Mouse (Mus musculus) thymus, postnatal 14 days (tissue): ENCODE results near the gene Dcxr.
"Not testable (repeated sequence)": the region's sequence is repeated elsewhere in the genome, so short reads cannot be mapped to it uniquely, and the experiment has no call there.

Experiments used
- DNase-seq: peaks from one replicate; pipeline ENCODE4 v3.0.0; 2021

The Dcxr gene

DNA sequence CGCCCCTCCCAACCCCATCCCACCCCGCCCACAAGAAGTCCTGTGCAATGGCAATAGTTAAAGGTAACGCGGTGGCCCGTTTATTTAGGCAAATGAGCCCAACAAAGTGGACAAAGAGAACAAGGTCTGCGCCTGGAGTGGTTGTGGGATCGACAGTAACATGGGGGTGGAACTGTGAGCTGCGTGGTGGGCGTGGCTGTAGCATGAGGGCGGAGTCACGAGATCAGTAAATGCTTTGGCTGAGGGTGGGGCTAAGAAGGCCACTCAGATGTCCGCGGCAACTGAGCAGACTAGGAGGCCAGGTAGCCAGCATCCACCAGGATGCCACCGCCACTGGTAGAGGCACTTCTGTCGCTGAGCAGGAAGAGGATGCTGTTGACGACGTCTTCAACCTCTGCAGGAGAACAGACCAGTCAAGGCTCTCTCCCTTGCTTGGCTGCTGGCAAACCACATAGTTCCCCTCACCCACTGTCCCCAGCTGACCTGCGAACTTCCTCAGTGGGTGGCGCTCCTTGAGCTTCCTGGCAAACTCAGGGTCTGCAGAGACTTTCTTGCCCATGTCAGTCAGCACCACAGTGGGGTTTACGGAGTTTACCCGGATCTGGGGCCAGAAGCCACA lies 2.5 kb upstream of the Dcxr start:
- DNase-seq, result not testable (repeated sequence)

DNA sequence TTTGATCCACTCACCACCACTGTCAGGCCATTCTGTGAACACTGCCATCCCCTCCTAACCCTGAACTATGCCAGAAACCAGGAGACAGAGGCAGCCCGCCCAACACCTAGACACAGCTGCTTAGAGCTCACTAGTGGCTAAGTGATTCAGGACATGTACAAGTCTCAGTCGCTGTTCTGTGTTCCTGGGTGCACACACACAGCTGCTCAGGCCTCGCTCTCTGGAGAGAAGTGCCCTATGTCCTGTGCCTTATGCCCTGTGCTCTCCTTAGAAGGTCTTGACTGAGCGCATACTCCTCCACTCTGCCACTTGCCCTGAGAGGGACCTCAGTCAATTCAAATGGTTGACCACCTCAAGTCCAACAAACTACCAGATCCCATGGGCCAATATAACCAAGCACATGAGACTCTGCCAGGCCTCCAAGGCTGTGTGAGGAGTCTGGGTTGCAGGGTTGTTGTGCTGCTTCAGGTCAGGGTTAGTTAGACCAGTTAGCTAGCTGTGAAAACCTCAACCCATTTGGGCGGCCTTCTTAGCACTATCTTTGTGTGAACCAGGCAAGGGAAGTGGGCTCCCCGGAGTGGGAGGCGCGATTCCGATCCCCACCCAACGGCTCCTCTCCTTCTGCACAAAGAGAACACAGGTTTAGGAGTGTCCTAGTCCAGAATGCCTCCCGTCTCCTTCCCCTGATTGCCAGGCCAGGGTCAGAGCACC lies 1.6 kb upstream of the Dcxr start:
- no peak for DNase-seq

DNA sequence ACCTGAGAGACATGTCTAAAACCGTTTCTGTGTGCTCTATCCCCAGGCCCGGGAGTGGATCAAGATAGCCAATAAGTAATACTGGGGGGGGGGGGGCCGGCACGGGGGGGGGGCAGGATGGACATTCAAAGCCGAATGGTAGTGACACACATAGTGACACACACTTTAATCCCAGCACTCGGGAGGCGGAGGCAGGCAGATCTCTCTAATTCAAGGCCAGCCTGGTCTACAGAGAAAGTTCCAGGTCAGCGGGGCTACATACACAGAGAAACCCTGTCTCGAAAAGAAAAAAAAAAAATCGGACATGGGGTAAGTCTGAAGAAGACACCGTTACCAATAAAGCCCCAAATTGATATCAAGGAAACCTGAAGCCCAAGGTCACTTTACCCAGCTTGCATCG lies 483 bp upstream of the Dcxr start:
- no peak for DNase-seq

DNA sequence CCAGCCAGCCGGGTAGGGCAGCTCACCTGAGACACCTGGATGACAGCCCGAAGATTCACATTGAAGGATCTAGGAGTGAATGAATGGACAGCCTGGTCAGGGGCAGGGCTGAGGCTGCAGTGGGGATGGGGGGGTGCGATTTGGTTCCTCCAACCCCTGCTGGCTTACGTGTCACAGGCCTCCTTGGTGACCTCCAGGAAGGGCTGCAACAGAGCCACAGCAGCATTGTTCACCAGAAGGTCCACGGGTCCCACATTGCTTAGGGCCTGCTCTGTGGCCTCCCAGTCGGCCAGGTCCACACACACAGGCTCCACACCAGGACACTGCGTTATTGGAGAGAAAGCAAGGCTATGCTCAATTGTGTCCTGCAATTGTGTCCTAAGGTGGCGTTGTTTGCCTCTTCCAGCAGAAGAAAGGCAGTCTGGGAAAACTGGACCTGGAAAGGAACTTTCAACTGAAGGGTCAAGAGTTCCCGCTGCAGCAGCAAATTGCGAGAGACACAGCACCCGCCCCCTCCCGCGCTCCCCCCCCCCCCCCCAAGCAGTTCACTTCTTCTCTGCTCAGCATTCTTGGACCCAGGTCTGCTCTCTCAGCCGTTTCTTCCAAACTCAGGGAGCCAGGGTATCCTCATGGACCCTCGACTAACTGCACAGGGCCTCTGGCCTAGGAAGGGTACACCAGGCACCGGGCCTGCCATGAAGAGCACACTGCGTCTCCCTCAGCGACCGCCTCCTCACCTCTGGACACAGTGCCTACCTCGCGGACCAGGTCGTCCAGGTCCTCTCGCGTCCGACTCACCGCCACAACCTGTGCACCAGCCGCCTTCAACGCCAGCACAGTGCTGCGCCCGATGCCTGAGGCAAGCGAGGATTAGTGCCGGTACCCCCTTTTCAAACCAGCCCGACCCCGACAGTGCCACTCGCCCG lies 575 bp downstream of the Dcxr start:
- DNase-seq, result no peak

DNA sequence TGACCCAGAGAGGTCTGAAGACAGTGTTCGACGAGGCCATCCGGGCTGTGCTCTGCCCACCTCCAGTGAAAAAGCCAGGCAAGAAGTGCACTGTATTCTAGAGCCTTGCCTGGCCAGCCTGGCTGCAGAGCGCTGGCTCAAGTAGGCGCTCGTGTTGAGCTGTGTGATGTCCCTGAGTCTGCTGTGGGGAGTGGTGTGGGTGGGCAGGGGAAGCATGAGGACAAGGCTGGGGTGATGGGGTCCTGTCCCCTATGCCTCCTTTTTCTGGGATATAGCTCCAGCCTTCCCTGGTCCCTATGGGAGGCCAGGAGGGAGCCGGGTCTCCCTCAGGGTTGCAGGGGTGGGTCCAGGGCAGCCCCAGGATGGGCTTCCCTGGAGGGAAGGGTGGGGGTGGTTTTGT lies 3.6 kb downstream of the Dcxr start:
- DNase-seq, result no peak

DNA sequence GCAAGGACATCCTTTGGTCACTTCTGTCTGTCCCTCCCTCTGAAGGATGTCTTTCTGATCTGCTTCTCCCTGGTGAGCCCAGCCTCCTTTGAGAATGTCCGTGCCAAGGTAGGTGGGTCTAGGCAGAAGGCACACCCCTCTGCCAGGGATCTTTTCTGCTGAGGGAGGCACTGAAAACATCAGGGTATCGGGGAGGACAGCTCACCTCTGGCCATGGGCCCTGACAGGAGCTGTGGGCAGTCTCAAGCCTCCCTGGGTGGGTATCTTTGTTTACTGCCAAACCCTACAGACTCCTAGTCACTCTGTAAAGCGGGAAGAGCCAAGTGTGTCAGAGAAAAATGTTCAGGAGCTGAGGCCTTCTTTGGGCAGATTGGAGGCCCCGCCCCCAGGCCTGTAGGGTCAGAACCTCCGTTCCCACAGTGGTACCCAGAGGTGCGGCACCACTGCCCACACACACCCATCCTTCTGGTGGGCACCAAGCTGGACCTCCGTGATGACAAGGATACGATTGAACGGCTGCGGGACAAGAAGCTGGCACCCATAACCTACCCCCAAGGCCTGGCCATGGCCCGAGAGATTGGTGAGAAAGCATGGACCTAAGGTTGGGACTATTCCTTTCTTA lies 4.2 kb downstream of the Dcxr start:
- DNase-seq, result no peak

DNA sequence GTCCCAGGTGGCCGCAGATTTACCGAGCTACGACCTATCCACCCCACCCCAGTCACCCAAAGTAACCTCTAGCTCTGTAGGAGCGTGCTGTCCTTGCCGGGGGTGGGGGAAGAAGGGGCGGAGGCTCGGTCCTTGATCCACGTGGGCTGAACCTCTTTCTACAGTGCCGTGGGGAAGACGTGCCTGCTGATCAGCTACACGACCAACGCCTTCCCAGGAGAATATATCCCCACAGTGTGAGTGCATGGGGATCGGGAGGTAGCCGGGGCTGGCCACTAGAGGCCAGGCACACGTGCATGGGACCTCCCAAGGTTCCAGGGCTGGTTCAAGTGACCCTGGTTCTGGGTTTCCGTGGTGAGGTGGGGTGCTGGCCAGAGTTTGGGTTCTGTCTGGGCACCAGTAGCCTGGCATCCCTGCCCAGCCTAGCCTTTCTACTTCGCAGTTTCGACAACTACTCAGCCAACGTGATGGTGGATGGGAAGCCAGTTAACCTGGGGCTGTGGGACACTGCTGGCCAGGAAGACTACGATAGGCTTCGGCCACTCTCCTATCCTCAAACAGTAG lies 4.9 kb downstream of the Dcxr start:
- DNase-seq, result no peak

DNA sequence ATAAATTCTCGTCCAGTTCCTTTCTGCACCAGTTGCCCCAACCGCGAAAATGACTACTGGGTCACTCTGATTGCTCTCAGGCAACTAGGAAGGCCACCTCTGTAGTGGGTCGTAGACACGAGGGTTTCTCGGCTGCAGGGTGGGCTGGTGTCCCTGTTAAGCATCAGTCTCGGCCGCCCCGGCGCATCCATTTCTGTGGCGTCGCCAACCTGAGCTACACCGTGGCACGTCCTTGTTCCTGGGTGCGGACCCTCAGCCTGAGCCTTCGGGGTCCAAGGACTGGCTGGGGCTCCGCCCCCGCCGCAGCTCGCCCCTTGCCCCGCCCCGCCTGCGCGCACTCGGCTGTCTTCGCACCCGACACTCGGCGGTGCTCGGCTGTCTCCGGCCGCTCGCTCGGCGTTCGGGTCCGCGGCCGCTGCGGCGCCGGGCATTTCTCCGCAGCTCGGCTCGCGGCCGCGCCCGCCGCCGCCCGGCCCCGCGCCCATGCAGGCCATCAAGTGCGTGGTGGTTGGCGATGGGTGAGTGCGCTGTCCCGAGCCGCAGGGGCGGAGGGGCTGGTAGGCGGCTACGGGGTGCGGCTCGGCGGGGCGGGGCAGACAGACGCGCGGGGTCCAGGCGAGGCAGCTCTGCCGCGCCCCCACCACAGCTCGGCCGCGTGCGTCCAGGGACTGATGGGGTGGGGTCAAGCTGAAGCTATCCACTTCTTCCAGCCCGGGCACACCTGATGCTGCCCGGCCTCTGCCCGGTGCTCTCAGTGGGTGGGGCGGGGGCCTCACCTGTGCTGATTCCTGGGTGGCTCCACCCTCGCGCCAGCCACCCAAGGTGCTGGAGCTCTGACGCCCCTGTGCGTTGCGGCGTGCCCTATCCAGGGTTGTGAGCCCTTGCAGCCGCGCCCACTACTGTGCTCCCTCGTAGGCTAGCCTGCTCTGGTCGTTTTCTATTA lies 5.7 kb downstream of the Dcxr start, which contains the start of gene Rac3:
Gene Rac3 (plus strand): TSS at position 347 of the 943 bp plus-strand sequence.
- peak; percentile 71 for DNase-seq

DNA sequence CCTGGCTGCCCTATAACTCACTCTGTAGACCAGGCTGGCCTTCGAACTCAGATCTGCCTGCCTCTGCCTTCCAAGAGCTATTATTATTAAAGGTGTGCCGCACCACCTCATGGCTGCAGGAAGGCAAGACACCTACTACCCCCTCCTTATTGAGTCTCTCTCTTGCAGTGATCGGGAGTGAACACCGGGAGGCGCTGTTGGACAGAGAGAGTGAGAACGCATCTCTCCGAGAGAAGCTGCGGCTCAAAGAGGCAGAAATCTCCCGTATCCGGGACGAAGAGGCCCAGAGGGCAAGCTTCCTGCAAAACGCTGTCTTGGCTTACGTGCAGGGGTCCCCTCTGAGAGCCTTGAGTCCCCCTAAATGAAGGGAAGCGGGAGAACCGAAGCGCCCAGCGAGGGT lies 6.6 kb downstream of the Dcxr start:
- DNase-seq, result peak; percentile 94

DNA sequence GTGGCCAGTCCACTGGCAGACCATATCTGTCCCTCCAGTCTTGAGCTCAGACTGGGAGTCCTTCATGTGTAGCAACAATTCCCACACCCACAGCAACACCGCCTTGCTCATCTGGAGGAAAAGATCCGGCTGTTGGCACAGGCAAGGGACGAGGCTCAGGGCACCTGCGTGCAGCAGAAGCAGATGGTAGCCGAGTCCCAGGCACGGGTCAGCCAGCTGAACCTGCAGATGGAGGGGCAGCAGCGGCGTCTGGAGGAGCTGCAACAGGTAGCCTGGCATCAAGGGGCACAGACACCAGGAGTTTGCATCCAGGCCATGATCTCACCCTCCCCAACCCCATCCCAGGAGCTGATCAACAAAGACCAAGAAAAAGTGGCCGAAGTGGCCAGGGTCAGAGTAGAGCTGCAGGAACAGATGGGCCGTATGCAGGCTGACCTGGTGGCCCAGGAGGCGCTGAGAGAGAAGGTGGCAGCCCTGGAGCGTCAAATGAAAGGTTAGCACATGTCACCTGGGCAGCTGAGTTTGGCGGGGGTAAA lies 7.2 kb downstream of the Dcxr start:
- no peak for DNase-seq

DNA sequence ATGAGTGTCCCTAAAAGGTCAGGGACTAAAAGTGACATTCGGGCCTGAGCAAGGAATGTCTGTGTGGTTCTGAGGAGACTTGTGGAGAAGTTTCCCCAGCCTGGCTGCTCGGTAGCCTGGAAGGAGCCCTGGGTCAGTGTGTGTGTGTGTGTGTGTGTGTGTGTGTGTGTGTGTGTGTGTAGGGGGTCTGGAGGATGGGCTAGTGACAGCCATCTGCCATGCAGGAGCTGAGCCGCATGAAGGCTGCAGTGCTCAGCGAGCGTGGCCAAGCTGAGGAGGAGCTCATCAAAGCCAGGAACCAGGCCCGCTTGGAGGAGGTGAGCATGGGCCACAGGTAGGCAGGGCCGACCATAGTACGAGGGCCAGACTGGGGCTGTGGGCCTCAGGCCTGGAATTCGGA lies 7.8 kb downstream of the Dcxr start:
- DNase-seq, result no peak

DNA sequence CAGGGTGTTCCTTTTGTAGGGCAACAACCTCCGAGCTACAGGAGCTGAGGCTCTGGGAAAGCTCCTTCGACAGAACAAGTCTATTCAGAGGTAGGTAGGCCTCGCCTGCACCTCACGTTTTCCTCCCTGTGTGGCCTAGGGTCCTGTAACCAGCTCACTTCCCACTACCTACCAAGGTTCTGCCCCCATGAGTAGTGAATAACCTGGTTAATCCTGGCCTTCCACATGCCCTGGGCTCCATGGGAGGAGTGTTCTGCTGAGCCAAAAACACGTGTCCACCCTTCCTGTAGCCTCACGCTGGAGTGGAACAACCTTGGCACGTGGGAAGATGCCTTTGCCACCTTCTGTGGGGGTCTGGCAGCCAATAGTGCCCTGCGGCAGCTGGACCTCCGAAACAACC lies 11.9 kb downstream of the Dcxr start:
- no peak for DNase-seq

DNA sequence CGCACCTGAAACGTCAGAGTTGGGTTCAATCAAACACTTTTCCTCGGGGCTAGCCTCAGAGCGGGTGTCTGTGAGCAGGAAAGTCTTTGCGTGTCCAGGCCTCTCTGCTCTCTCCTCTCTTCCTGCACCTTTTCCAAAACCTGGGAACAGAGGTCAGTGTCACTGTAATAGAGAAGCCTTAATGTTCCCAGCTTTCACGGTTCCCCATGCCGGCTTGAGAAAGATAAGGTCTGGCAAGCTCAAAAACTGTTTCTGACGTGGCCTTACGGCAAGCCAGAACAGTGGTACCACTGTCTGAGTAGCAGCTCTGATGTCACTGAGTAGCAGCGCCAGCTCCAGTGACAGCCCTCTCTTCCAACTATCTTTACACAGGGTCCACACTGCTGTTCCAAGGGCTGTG lies 12.5 kb downstream of the Dcxr start:
- no peak for DNase-seq

DNA sequence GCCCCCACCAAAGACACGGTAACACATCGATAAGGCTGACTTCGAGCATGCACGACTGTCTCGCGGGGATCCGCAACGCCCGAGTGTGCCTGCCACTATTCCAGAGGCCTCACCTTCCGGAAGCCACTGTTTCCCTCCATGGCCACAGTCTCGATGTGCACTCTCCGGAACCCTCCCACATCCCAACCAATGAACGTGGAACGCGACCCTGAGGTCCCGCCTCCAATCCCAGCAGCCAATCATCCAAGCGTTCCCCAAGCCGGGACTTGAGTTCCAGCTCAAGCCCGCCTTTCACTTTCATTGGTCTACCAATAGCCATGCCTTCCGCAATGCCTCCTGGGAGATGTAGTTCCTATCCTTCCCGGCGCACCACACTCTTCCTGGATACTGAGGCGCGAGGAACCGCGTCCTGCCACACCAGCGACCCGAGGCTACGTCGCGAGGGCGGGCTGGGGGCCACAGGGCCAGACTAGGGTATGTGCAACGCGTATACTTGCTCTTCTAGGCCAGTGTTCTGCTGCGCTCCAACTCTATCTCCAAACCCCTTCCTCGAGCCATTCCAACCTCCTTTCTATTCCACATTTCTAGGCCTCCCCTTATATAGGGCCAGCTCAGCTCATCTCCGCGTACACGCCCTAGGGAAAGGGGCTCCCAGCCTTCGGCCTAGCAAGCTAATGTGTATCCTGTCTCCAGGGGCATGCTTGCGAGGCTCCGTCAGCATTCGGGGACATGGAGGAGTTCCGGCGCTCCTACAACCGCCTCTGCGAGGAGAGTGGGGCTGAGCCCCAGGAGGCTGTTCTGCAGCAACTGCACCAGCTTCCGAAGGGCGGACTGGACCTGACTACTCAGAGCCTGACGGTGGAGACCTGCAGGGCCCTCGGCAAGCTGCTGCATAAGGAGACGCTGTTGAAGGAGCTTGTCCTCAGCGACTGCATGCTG lies 13.2 kb downstream of the Dcxr start, which contains the start of the genes Cenpx and Lrrc45:
Gene Cenpx (minus strand): TSS at position 159 of the 939 bp plus-strand sequence.
Gene Lrrc45 (plus strand): TSS at position 346 of the 939 bp plus-strand sequence.
- peak; percentile 97 for DNase-seq

DNA sequence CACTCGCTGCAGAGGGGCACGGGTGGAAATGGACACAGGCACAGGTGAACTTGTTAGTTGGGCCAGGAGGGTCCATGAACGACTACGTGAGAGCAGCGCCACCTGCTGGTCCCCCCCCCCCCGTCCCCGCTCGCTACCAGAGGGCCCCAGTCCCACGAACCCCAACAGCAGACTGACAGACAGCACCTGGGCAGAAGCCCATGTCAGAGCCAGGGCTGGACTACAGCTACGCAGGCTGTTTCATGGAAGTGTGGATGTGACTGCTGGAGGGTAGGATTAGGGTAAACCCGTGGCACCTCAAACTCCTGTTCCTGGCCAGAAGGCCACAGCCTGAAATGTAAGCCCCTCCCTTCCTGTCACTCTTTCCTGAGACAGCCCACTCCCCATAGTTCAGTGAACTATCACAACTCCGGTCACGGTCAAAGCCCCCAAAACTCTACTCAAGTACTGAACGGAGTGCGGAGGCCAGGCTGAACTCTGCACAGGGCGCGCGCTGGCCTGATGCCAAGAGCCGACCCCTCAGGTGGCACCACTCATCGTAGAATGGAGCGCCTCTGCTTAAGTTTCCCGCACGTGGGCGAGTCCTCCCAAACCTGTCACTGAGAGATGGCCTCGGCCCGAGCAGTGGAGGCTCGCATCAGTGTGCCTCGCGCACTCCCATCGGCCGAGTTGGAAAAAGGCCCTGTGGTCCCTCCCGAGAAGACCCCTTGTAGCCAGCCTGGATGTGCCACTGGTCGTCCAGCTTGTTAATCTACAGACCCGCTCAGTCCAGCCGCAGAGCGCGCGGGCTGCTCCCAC lies 14.1 kb downstream of the Dcxr start:
- DNase-seq, result peak; percentile 73

DNA sequence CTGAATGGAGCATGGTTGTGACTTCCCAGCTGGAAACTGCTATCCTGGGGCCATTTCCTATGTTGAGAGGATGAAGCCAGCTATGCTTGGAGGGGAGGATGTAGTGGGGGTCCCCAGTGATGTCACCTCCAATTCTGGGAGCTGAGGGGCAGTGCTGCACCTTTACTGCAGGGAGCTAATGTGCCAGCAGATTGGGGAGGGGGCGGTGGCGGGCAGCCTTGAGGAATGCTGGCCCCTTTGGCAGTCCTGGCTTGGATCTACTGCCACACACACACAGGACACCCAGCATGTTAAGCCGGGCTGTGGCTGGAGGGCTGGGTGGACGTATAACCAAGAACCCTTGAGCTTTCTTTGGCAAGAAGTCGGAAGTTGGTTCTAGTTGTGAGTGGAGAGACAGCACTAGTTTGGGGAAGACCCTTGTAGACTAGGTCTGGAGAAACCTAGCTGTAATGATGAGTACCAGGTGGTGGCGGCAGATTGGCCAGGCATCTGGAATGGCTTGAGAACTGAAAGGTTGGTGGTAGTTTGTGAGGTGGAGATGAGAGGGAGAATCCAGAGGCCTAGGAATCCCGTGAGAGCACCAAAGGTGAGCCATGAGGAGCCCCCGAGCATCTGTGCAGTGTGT lies 15.0 kb downstream of the Dcxr start:
- DNase-seq, result no peak

DNA sequence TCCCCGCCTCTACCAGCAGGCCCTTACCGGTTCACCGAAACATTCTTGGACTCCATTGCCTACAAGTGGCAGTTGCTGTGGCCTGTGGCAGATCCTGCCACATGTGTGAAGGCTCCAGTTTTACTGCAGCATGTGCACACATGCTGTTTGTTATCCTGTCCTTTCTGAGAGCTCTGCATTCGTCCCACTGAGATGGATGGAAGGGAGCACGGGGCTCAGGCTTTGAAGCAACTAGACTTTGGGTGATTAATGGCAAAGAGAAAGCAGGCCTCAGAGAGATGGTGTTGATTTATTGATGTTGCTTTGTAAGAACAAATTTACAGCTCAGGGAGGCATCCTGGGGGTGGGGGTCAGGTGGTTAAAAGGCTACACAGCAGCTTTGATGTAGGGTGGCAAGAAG lies 16.4 kb downstream of the Dcxr start:
- DNase-seq, result no peak

DNA sequence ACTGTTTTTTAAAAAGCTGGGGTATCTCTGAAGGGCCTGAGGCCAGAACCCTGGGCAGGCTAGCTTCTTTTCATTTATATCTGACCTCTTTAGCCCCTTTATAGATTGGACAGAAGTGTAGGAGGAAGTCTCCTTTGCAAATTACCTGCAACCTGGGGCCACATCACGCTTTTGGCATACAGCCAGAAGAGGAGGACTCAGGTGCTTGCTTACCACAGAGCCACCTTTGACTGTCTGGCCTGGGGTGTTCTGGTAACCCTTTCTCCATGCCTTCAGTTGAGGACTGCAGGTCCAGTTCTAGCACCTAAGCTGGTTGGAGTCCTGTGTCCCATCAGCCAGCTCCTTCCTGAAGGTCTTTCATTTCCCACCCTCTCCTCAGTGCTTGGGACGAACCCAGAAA lies 17.5 kb downstream of the Dcxr start:
- DNase-seq, result no peak

DNA sequence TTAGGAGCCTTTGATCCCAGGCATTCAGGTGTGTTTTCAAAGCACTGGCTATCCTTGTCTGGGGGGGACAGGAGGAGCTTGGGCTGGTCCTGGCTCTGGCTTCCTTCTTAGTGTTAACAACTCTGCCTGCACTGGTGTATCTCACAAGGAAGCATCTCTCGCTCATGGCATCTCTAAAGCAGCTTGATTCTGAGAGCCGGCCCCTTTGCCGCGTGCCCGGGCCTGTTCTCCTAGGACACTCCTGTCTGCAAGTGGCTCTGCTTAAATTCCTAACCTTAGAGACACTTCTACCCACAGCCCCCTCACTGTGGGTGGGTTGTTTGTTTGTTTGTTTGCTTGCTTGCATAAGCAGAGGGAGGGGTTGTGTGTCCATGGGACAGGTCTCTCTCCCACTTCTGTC lies 19.1 kb downstream of the Dcxr start:
- no peak for DNase-seq
